Mouse (Mus musculus) CH12.LX (cell line): ENCODE measurements around the gene Slc17a9. TPM values are rescaled to one million over a fixed set of nuclear protein-coding genes. Genes with fewer than 3 reads are reported as not detected.

Source experiments
- DNase-seq: peaks from one replicate; pipeline ENCODE4 v3.0.0-alpha.2; 2013; ENCODE audit errors: extremely low read depth
- H3K27ac ChIP-seq: 2 replicates; pipeline ENCODE4 v1.5.1; 2012; ENCODE audit warnings: low read depth, mild to moderate bottlenecking, control low read depth, moderate library complexity; ENCODE audit not compliant: insufficient read depth
- H3K27me3 ChIP-seq: replicated peaks from 2 replicates; pipeline ENCODE3; 2012; ENCODE audit warnings: inconsistent platforms
- H3K36me3 ChIP-seq, 2 experiments: replicated peaks in 1 of 2; 2 replicates each; pipeline versions ENCODE3 to v1.6.1; 2012; ENCODE audit warnings: inconsistent platforms in 1 of 2, low read length in 1 of 2, mild to moderate bottlenecking in 1 of 2, mixed read lengths in 1 of 2, moderate library complexity in 1 of 2; ENCODE audit not compliant: control insufficient read depth in 1 of 2, insufficient read depth in 1 of 2
- H3K4me1 ChIP-seq, 2 experiments: 2 replicates each; pipeline ENCODE4 v1.6.1; 2012; ENCODE audit warnings: inconsistent platforms in 1 of 2, moderate library complexity in 1 of 2; ENCODE audit not compliant: insufficient read depth in 2 of 2, control insufficient read depth in 1 of 2
- H3K4me2 ChIP-seq: 2 replicates; pipeline ENCODE4 v1.6.1; 2012; ENCODE audit warnings: low read depth, mild to moderate bottlenecking, control low read depth; ENCODE audit not compliant: poor library complexity, insufficient read depth, severe bottlenecking
- H3K4me3 ChIP-seq, 3 experiments: fragments of 150-350 bp in 1 of 3; sonication (generic) in 1 of 3; replicated peaks in 1 of 3; 2 replicates each; pipeline versions ENCODE3 to v1.5.1; 2011 to 2012; ENCODE audit warnings: low read depth in 2 of 3, low read length in 2 of 3, mild to moderate bottlenecking in 2 of 3, moderate library complexity in 2 of 3, control low read depth in 1 of 3, improper control_type of control experiment in 1 of 3, inconsistent platforms in 1 of 3, mixed read lengths in 1 of 3; ENCODE audit not compliant: poor library complexity in 1 of 3
- H3K79me2 ChIP-seq: replicated peaks from 2 replicates; pipeline ENCODE4 v1.6.1; 2012; ENCODE audit warnings: mild to moderate bottlenecking, moderate library complexity; ENCODE audit not compliant: control insufficient read depth, poor library complexity, insufficient read depth, severe bottlenecking; ENCODE audit errors: extremely low read depth
- H3K9ac ChIP-seq: 2 replicates; pipeline ENCODE4 v1.6.1; 2012; ENCODE audit warnings: low read depth, mild to moderate bottlenecking, control low read depth, moderate library complexity; ENCODE audit not compliant: insufficient read depth
- H3K9me3 ChIP-seq: replicated peaks from 2 replicates; pipeline ENCODE3; 2012; ENCODE audit warnings: low read length, inconsistent platforms, mixed read lengths
- BHLHE40 ChIP-seq: IDR thresholded peaks from 2 replicates; pipeline ENCODE4 v1.6.1; 2011; ENCODE audit warnings: mild to moderate bottlenecking, low read depth, low read length, improper control_type of control experiment
- CHD1 ChIP-seq: IDR thresholded peaks from 2 replicates; pipeline ENCODE4 v1.6.1; 2012; ENCODE audit warnings: low read depth, low read length, improper control_type of control experiment, inconsistent platforms
- CHD2 ChIP-seq: IDR thresholded peaks from 2 replicates; pipeline ENCODE4 v1.6.1; 2011; ENCODE audit warnings: low read length, improper control_type of control experiment
- CTCF ChIP-seq, 2 experiments: IDR thresholded peaks in 1 of 2; conservative IDR thresholded peaks in 1 of 2; 2 replicates each; pipeline ENCODE4 v1.5.1; 2011 to 2012; ENCODE audit warnings: low read depth in 2 of 2, low read length in 2 of 2, improper control_type of control experiment in 1 of 2, inconsistent platforms in 1 of 2, mild to moderate bottlenecking in 1 of 2, moderate library complexity in 1 of 2
- E2F4 ChIP-seq: IDR thresholded peaks from 2 replicates; pipeline ENCODE4 v1.6.1; 2011; ENCODE audit warnings: low read depth, low read length, improper control_type of control experiment; ENCODE audit not compliant: insufficient replicate concordance
- ELF1 ChIP-seq: IDR thresholded peaks from 2 replicates; pipeline ENCODE4 v1.6.1; 2014; ENCODE audit warnings: low read depth, mild to moderate bottlenecking, inconsistent platforms, low read length, improper control_type of control experiment
- EP300 ChIP-seq: IDR thresholded peaks from 2 replicates; pipeline ENCODE4 v1.6.1; 2011; ENCODE audit warnings: low read length, improper control_type of control experiment
- ETS1 ChIP-seq: conservative IDR thresholded peaks from 2 replicates; pipeline ENCODE4 v1.6.1; 2012; ENCODE audit warnings: low read depth, mild to moderate bottlenecking, inconsistent platforms, low read length, improper control_type of control experiment, moderate library complexity
- GABPA ChIP-seq: IDR thresholded peaks from 2 replicates; pipeline ENCODE4 v1.6.1; 2012; ENCODE audit warnings: low read depth, low read length, improper control_type of control experiment, inconsistent platforms; ENCODE audit not compliant: insufficient replicate concordance
- HCFC1 ChIP-seq: IDR thresholded peaks from 2 replicates; pipeline ENCODE4 v1.6.1; 2012; ENCODE audit warnings: low read depth, mild to moderate bottlenecking, inconsistent platforms, low read length, improper control_type of control experiment
- IRF4 ChIP-seq: IDR thresholded peaks from 2 replicates; pipeline ENCODE4 v1.6.1; 2014; ENCODE audit warnings: low read depth, mild to moderate bottlenecking, inconsistent platforms, low read length, improper control_type of control experiment
- JUN ChIP-seq: IDR thresholded peaks from 2 replicates; pipeline ENCODE4 v1.6.1; 2011; ENCODE audit warnings: low read depth, mild to moderate bottlenecking, low read length, improper control_type of control experiment, moderate library complexity; ENCODE audit not compliant: insufficient read depth
- JUND ChIP-seq: conservative IDR thresholded peaks from 2 replicates; pipeline ENCODE4 v1.6.1; 2011; ENCODE audit warnings: low read depth, low read length, improper control_type of control experiment
- KAT2A ChIP-seq: IDR thresholded peaks from 2 replicates; pipeline ENCODE4 v1.6.1; 2012; ENCODE audit warnings: low read length, improper control_type of control experiment, inconsistent platforms; ENCODE audit not compliant: insufficient replicate concordance
- MAFK ChIP-seq: IDR thresholded peaks from 2 replicates; pipeline ENCODE4 v1.6.1; 2011; ENCODE audit warnings: low read length, improper control_type of control experiment; ENCODE audit not compliant: insufficient replicate concordance
- MAX ChIP-seq: IDR thresholded peaks from 2 replicates; pipeline ENCODE4 v1.6.1; 2011; ENCODE audit warnings: low read length, improper control_type of control experiment
- MAZ ChIP-seq: IDR thresholded peaks from 2 replicates; pipeline ENCODE4 v1.6.1; 2012; ENCODE audit warnings: low read depth, mild to moderate bottlenecking, inconsistent platforms, low read length, improper control_type of control experiment, moderate library complexity
- MEF2A ChIP-seq: IDR thresholded peaks from 2 replicates; pipeline ENCODE4 v1.6.1; 2014; ENCODE audit warnings: low read depth, mild to moderate bottlenecking, inconsistent platforms, low read length, improper control_type of control experiment, borderline replicate concordance
- MXI1 ChIP-seq: IDR thresholded peaks from 2 replicates; pipeline ENCODE4 v1.6.1; 2011; ENCODE audit warnings: mild to moderate bottlenecking, low read depth, low read length, improper control_type of control experiment
- MYC ChIP-seq: IDR thresholded peaks from 2 replicates; pipeline ENCODE4 v1.6.1; 2011; ENCODE audit warnings: low read depth, mild to moderate bottlenecking, improper control_type of control experiment, low read length
- NELFE ChIP-seq: IDR thresholded peaks from 2 replicates; pipeline ENCODE4 v1.6.1; 2011; ENCODE audit warnings: low read depth, low read length, improper control_type of control experiment
- NRF1 ChIP-seq: IDR thresholded peaks from 2 replicates; pipeline ENCODE4 v1.6.1; 2014; ENCODE audit warnings: low read depth, mild to moderate bottlenecking, inconsistent platforms, low read length, improper control_type of control experiment, moderate library complexity
- PAX5 ChIP-seq: IDR thresholded peaks from 2 replicates; pipeline ENCODE4 v1.6.1; 2012; ENCODE audit warnings: low read length, inconsistent platforms, mixed read lengths
- POLR2A ChIP-seq: IDR thresholded peaks from 2 replicates; pipeline ENCODE4 v1.6.1; 2011; ENCODE audit warnings: low read depth, mild to moderate bottlenecking, improper control_type of control experiment, low read length
- POLR2AphosphoS2 ChIP-seq: IDR thresholded peaks from 2 replicates; pipeline ENCODE4 v1.6.1; 2011; ENCODE audit warnings: low read depth, low read length, improper control_type of control experiment
- RAD21 ChIP-seq: IDR thresholded peaks from 2 replicates; pipeline ENCODE4 v1.6.1; 2011; ENCODE audit warnings: low read depth, mild to moderate bottlenecking, low read length, improper control_type of control experiment, moderate library complexity
- RCOR1 ChIP-seq: conservative IDR thresholded peaks from 2 replicates; pipeline ENCODE4 v1.6.1; 2012; ENCODE audit warnings: low read depth, mild to moderate bottlenecking, inconsistent platforms, low read length, improper control_type of control experiment
- SIN3A ChIP-seq: IDR thresholded peaks from 2 replicates; pipeline ENCODE4 v1.6.1; 2012; ENCODE audit warnings: low read length, improper control_type of control experiment, inconsistent platforms
- SMC3 ChIP-seq: IDR thresholded peaks from 2 replicates; pipeline ENCODE4 v1.6.1; 2011; ENCODE audit warnings: low read depth, low read length, improper control_type of control experiment
- TBP ChIP-seq: conservative IDR thresholded peaks from 2 replicates; pipeline ENCODE4 v1.6.1; 2011; ENCODE audit warnings: low read depth, low read length, improper control_type of control experiment
- TCF12 ChIP-seq: IDR thresholded peaks from 2 replicates; pipeline ENCODE4 v1.6.1; 2014; ENCODE audit warnings: low read depth, mild to moderate bottlenecking, inconsistent platforms, low read length, improper control_type of control experiment
- UBTF ChIP-seq: IDR thresholded peaks from 2 replicates; pipeline ENCODE4 v1.6.1; 2012; ENCODE audit warnings: low read depth, mild to moderate bottlenecking, inconsistent platforms, low read length, improper control_type of control experiment, moderate library complexity
- USF1 ChIP-seq: IDR thresholded peaks from 2 replicates; pipeline ENCODE4 v1.6.1; 2014; ENCODE audit warnings: low read depth, mild to moderate bottlenecking, inconsistent platforms, low read length, improper control_type of control experiment
- USF2 ChIP-seq: conservative IDR thresholded peaks from 2 replicates; pipeline ENCODE4 v1.6.1; 2011; ENCODE audit warnings: low read depth, low read length, improper control_type of control experiment
- ZC3H11A ChIP-seq: IDR thresholded peaks from 2 replicates; pipeline ENCODE4 v1.6.1; 2012; ENCODE audit warnings: low read depth, mild to moderate bottlenecking, inconsistent platforms, low read length, improper control_type of control experiment
- ZKSCAN1 ChIP-seq: IDR thresholded peaks from 2 replicates; pipeline ENCODE4 v1.6.1; 2012; ENCODE audit warnings: low read depth, inconsistent platforms, low read length, improper control_type of control experiment, borderline replicate concordance
- ZMIZ1 ChIP-seq: IDR thresholded peaks from 2 replicates; pipeline ENCODE4 v1.6.1; 2012; ENCODE audit warnings: low read depth, mild to moderate bottlenecking, inconsistent platforms, low read length, improper control_type of control experiment
- ZNF384 ChIP-seq: IDR thresholded peaks from 2 replicates; pipeline ENCODE4 v1.6.1; 2012; ENCODE audit warnings: low read depth, low read length, improper control_type of control experiment, inconsistent platforms
- dilution Hi-C: fragments of 300-500 bp; cut with MboI; formaldehyde crosslinking; loops from 2 replicates; pipeline ENCODE4 v1.14.3; 2020; ENCODE audit warnings: low sequenced_read_pairs; ENCODE audit not compliant: extremely low pct_unique_long_range_greater_than_20kb, extremely low pct_ligation_motif_present
- in situ Hi-C: fragments of 300-500 bp; cut with MboI; formaldehyde crosslinking; loops from 3 replicates; pipeline ENCODE4 v1.14.3; 2019; ENCODE audit warnings: low sequenced_read_pairs, low pct_ligation_motif_present, low pct_unique_long_range_greater_than_20kb, mixed read lengths
- polyA plus RNA-seq: library from polyadenylated mRNA; unstranded; fragments of >175 nt; gene quantifications from 2 replicates; pipeline ENCODE4 v1.2.1, GENCODE M21; 2012; ENCODE audit warnings: low read depth; ENCODE audit not compliant: insufficient read length
- total RNA-seq, 2 experiments: library from RNA; depleted of rRNA; stranded (reverse); fragments of 300-350 nt in 1 of 2; fragments of >200 nt in 1 of 2; gene quantifications; 2 replicates each; pipeline ENCODE4 v1.2.3; 2012 to 2014

The Slc17a9 gene
- total and polyA plus RNA-seq, 3 experiments = 7.2 to 23.7 (median 13.4) TPM

DNA sequence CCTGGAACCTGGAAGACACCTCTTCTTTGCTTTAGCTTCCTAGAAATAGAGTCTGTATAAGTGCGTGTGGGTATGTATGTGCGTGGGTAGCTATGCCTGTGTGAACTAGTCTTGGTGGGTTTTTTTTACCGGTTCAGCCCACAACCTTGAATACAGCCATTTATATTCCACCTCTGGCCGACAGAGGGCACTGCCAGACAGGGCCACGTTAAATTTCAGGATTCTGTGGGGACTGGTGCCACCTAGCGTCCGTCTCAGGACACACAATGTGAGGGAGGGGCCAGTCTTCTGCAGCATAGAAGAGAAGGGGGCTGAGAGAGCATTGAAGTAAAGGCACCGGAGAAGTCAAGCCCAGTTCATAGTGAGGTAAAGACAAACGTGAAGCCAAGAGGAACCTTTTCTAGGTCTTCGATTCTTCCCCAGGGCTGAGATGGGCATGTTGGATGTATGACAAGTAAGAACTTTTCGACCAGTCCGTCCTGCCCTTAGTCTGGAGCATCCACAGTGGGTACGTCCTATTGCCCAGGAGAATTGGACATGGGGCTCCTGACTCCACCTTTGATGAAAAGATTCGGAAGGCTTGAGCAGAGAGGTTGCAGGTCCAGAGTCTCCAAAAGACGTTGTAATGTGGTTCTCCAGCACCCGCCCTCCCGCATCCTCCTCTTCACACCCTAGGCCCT is 20.3 kb downstream of the Slc17a9 start:
- in situ Hi-C loops = no loop called here
- H3K27ac ChIP-seq = no peak overlapping the region
- H3K79me2 ChIP-seq = no peaks in the 10 kb centered on the region
- peaks cover 0 to 2% of the 10 kb centered on the region in 2 experiments; a peak in 1 of 4 replicates for H3K4me1 ChIP-seq
- no peaks in the 10 kb centered on the region for H3K9me3 ChIP-seq
- TF ChIP-seq MAFK (no peak), EP300 (no peak), RCOR1 (no peak), MAZ (peak; percentile 100), USF2 (no peak), ZNF384 (peak; percentile 74), CHD1 (no peak), BHLHE40 (no peak), TBP (no peak), SIN3A (peak; percentile 40; the same call in 1 of the 2 replicates), SMC3 (peak; percentile 98), MXI1 (no peak), ZC3H11A (peak; percentile 80), HCFC1 (no peak), PAX5 (no peak), ZMIZ1 (no peak), MAX (peak; percentile 12; the same call in 1 of the 2 replicates), ELF1 (0 out of 2 replicates have a peak, but pooled peaks have one; percentile 12), UBTF (no peak), IRF4 (no peak), MYC (peak; percentile 65; the same call in 1 of the 2 replicates), NRF1 (peak; percentile 53), USF1 (no peak), CTCF (conservative IDR thresholded peaks at IDR 0.05 in 1 of 2, IDR thresholded peaks at IDR 0.05 in 1 of 2; ENCODE audit: low read depth in 2 of 2, low read length in 2 of 2) (peak; percentile 92 to 100), POLR2A (no peak), RAD21 (peak; percentile 99), JUN (no peak), CHD2 (no peak), JUND (0 out of 2 replicates have a peak, but pooled peaks have one; percentile 17), POLR2AphosphoS2 (no peak), NELFE (peak; percentile 88; the same call in 1 of the 2 replicates), GABPA (no peak), ZKSCAN1 (no peak), TCF12 (no peak), E2F4 (no peak), MEF2A (no peak), ETS1 (no peak), KAT2A (no peak)
- H3K9ac ChIP-seq = no peak overlapping the region
- H3K4me3 ChIP-seq = no peak overlapping the region
- dilution Hi-C loops = no loop called here
- H3K36me3 ChIP-seq = peaks cover 5 to 20% of the 10 kb centered on the region in 2 experiments
- peak; percentile 85 for DNase-seq
- H3K4me2 ChIP-seq = no peak overlapping the region
- H3K27me3 ChIP-seq = peaks cover 35% of the 10 kb centered on the region
